Mouse (Mus musculus): ENCODE measurements at regions not wholly inside any gene's neighbourhood (a gene's known extent, or its start where the extent isn't known, plus 50 kb on each side); places are given as distances from the start of the nearest gene placed in this dataset.

- ATAC-seq (replicated peaks; ENCODE audit: low read depth, poor library complexity, severe bottlenecking), result no peak
Measured at GRCm38 (mm10) chr12:8417127-8417790, 82.5 kb downstream of the Rhob start.

GRCm38 (mm10) chr12:8412125-8412524 lies 87.7 kb downstream of the Rhob start:
- ATAC-seq (replicated peaks; ENCODE audit: low read depth, poor library complexity, severe bottlenecking), result no peak

GRCm38 (mm10) chr12:8410410-8411341 lies 89.1 kb downstream of the Rhob start:
- ATAC-seq (replicated peaks; ENCODE audit: low read depth, poor library complexity, severe bottlenecking), result no peak

- no peak for ATAC-seq (replicated peaks; ENCODE audit: low read depth, poor library complexity, severe bottlenecking)
Measured at GRCm38 (mm10) chr12:8402084-8402483, 88.9 kb downstream of the Hs1bp3 start.

GRCm38 (mm10) chr12:8401376-8401775 lies 88.1 kb downstream of the Hs1bp3 start:
- no peak for ATAC-seq (replicated peaks; ENCODE audit: low read depth, poor library complexity, severe bottlenecking)

GRCm38 (mm10) chr12:8400345-8401130 lies 87.3 kb downstream of the Hs1bp3 start:
- no peak for ATAC-seq (replicated peaks; ENCODE audit: low read depth, poor library complexity, severe bottlenecking)

- ATAC-seq (replicated peaks; ENCODE audit: low read depth, poor library complexity, severe bottlenecking), result no peak
Measured at GRCm38 (mm10) chr12:8398852-8399251, 85.6 kb downstream of the Hs1bp3 start.

- ATAC-seq (replicated peaks; ENCODE audit: low read depth, poor library complexity, severe bottlenecking), result 0 out of 2 replicates have a peak, but pooled peaks have one; percentile 50
Measured at GRCm38 (mm10) chr12:8396408-8396807, 83.2 kb downstream of the Hs1bp3 start.

- no peak for ATAC-seq (replicated peaks; ENCODE audit: low read depth, poor library complexity, severe bottlenecking)
Measured at GRCm38 (mm10) chr12:8394894-8395297, 81.7 kb downstream of the Hs1bp3 start.

- no peak for ATAC-seq (replicated peaks; ENCODE audit: low read depth, poor library complexity, severe bottlenecking)
Measured at GRCm38 (mm10) chr12:8393976-8394375, 80.7 kb downstream of the Hs1bp3 start.
